Mouse (Mus musculus) gastrocnemius, adult 18-20 months (tissue): ENCODE measurements around the gene Nes. TPM values are rescaled to one million over a fixed set of nuclear protein-coding genes. Genes with fewer than 3 reads are reported as not detected.

Experiments
- DNase-seq: peaks from one replicate; pipeline ENCODE4 v3.0.0; 2021; ENCODE audit warnings: low spot score
- total RNA-seq, 2 experiments: library from RNA; stranded (reverse); gene quantifications; 2 replicates each; pipeline ENCODE4 v1.2.3; 2021

The Nes gene
- total RNA-seq, 2 experiments from 2014 or later: 10.8 to 24.9 TPM

GRCm38 (mm10) chr3:87981894-87982835 lies 11.3 kb downstream of the Nes start:
- peak; percentile 85 for DNase-seq

- DNase-seq: peak; percentile 57
Observed at GRCm38 (mm10) chr3:87982836-87983601, 12.1 kb downstream of the Nes start.

GRCm38 (mm10) chr3:87983627-87984026 lies 12.7 kb downstream of the Nes start:
- no peak for DNase-seq

- no peak for DNase-seq
Observed at GRCm38 (mm10) chr3:87984094-87984493, 13.2 kb downstream of the Nes start.

GRCm38 (mm10) chr3:87985505-87986320 lies 14.8 kb downstream of the Nes start:
- no peak for DNase-seq

- peak; percentile 95 for DNase-seq
Observed at GRCm38 (mm10) chr3:87986868-87987267, 16.0 kb downstream of the Nes start.

- DNase-seq: no peak
Observed at GRCm38 (mm10) chr3:87987633-87988032, 16.8 kb downstream of the Nes start.

GRCm38 (mm10) chr3:87988068-87988467 lies 17.2 kb downstream of the Nes start:
- DNase-seq: no peak

GRCm38 (mm10) chr3:87989935-87990334 lies 19.1 kb downstream of the Nes start:
- no peak for DNase-seq

GRCm38 (mm10) chr3:87993436-87993835 lies 22.6 kb downstream of the Nes start:
- DNase-seq: no peak

- no peak for DNase-seq
Observed at GRCm38 (mm10) chr3:87995331-87995730, 24.5 kb downstream of the Nes start.

- no peak for DNase-seq
Observed at GRCm38 (mm10) chr3:87996401-87996800, 25.5 kb downstream of the Nes start.

- DNase-seq: no peak
Observed at GRCm38 (mm10) chr3:87996971-87997614, 26.2 kb downstream of the Nes start.

- DNase-seq: no peak
Observed at GRCm38 (mm10) chr3:87998747-87999146, 27.9 kb downstream of the Nes start.

GRCm38 (mm10) chr3:87999243-87999895 lies 28.5 kb downstream of the Nes start:
- DNase-seq: no peak

- DNase-seq: no peak
Observed at GRCm38 (mm10) chr3:88000181-88000580, 29.3 kb downstream of the Nes start, which contains the start of gene Bcan. Bcan (minus strand) TSS chr3:88000230.

- DNase-seq: no peak
Observed at GRCm38 (mm10) chr3:88000816-88001595, 30.1 kb downstream of the Nes start.

GRCm38 (mm10) chr3:88002291-88002976 lies 31.6 kb downstream of the Nes start:
- DNase-seq: no peak
